Mouse (Mus musculus) mouse embryonic stem cell (cell line): ENCODE measurements around the gene Trrap.

Experiments
- in situ Hi-C, 2 experiments: fragments of 300-500 bp; cut with MboI; formaldehyde crosslinking; loops; 1 replicate in 1 of 2; 3 replicates in 1 of 2; pipeline ENCODE4 v1.14.3; 2019 to 2020; ENCODE audit warnings: low sequenced_read_pairs in 2 of 2, low pct_unique_long_range_greater_than_20kb in 1 of 2, mixed read lengths in 1 of 2; ENCODE audit not compliant: unreplicated experiment in 1 of 2

The Trrap gene

DNA sequence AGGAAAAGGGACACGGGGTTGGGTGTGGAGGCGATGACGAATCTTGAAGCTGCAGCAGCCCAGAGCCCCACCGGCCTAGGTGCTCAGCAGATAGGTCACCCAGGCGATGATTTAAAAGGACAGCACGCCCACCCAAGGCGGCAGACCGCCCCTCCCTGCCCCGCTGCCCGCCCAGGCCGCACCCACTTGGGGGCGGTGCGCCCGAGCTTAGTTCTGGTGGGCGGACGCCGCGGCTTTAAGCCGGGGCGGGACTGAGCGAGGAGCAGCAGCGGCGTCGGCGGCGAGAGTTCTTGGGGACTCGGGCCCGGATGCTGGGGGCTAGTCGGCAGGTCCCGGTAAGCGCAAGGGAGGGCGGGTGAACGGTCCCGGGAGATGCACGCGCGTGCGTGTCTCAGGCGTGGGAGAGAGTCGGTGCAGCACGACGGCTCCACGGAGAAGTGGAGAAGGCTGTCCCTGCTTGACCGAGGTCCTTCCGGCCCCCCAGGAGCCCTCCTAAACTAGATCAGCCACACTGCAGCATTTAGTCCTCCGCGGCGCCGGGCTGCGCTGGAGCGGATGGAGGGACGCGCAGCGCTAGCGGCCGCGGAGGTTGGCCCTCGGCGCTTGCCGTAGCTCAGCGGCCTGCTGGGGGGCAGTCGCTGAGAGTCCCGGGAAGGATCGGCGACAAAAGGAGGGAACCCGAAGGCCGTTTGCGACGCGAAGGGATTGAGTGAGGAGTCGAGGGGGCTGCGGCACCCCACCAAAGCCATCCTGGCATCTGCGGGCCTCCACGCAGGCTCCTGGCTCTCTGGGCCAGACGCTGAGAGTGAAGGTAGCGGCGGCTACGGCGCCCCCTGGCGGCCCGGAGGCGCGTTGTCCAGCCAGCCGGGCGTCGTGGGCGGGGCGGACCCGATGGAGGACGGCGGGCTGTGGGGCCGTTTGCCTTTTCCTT, 644 bp downstream of the Trrap start:
- in situ Hi-C loops = no loop called here

DNA sequence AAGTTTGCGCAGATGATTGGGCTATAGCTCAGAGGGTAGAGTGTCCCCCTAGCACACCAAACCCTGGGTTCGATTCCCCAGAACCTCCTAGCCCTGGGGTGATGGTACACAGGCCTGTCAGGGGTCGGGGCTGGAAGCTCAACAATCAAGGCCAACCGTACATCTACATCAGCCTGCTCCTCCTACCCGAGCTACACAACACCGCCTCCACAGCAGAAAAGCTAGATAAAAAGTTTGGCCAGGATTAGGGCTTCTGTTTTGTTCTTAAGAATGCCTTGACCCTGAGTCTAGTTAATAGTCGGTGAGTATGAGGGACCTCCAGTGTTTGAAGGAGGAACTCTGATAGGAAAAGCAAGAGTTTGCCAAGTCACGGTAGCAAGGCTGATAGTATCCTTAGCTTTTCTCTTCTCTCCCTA, 1.5 kb downstream of the Trrap start:
- in situ Hi-C loops = no loop called here

DNA sequence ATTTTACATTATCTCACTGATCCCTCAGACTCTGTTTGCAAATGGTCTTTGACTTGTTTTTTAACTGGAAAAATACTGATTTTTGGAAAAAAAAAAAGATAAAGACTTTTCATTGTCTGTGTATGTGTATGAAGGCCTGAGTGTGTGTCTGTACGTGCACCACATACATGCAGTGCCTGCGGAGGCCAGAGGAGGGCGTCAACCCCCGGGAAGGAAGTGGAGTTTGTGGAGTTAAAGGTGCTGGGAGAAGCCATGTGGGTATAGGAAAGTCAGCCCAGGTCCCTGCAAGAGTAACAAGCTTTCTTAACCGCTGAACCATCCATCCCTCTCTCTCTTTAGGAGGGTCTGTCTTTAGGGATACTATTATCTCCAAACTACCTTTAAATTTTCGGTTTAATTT, 5.7 kb downstream of the Trrap start:
- in situ Hi-C loops = no loop called here

DNA sequence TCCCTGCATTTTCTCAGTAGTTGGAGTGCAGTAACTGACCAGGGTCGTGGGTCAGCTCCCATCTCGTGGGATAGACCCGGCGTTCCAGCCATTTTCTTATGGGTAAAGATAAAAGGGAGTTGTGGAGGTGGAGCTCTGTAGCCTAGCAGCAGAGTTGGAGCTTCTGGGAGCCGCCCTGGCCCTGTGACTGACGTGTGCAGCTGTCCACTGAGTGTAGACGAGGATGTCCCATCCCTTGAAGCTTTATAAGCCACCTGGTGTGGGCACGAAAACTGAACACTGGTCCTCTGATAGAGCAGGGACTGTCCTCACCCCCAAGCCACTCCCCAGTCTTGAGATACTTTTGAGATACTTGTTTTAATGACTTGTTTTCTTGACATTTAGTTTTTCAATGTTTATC, 13.1 kb downstream of the Trrap start:
- in situ Hi-C loops = no loop called here

DNA sequence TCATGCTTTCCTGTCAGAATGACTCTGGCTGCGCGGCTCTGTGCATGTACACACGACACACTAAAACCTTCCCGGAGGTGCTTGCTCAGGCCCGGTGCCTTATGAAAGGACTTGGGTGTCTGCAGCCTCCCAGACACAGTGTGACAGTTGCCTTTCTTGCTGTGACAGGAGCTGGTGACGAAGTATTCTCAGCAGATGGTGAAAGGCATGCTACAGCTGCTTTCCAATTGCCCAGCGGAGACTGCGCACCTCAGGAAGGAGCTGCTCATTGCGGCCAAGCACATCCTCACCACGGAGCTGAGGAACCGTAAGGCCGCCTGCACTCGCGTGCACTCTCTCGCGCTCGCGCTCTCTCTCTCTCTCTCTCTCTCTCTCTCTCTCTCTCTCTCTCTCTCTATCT, 18.9 kb downstream of the Trrap start:
- in situ Hi-C loops = no loop called here

DNA sequence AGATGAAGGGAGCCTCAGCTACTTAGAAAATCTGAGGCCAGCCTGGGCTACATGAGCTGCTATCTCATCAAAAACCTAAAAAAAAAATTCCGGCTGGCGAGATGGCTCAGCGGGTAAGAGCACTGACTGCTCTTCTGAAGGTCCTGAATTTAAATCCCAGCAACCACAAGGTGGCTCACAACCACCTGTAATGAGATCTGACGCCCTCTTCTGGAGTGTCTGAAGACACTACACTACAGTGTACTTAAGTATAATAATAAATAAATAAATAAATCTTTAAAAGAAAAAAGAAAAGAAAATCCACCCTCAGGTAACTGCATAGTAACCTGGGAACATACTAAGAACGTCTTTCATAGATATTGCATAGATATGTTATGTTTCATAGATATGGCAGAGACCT, 25.8 kb downstream of the Trrap start:
- in situ Hi-C loops = no loop called here

DNA sequence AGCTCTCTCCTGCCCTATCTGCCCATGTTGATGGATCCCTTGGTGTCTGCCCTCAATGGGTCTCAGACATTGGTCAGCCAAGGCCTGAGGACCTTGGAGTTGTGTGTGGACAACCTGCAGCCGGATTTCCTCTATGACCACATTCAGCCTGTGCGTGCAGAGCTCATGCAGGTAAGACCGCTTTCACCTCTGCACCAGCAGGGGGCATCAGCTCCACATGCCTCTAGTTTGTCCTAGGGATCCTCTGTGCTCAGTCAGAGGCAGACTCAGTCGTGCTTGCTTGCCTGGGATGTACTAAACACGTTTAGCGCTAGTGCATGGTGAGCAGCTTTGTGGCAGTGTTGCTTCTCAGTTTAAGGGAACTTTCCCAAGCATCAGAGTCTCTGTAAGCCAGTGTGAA, 27.2 kb downstream of the Trrap start:
- in situ Hi-C loops = no loop called here

DNA sequence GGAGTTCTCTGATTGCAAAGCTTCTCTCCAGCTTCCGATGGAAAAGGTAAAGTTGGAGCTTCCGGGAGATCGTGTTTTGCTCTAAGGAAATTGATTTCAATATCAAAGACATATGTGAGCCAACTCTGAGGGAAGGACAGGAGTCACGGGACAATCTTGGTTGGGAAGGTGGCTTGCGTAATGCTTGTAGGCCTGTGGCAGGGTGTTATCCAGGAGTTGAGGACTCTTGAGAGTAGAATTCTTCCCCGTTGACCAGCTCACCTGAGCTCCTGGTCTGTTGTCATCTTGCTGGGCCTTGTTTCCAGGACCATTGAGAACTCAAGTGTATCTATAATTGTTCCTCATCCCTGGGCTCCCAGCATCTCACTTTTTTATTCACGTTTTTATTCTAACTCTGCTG, 29.6 kb downstream of the Trrap start:
- in situ Hi-C loops = no loop called here

DNA sequence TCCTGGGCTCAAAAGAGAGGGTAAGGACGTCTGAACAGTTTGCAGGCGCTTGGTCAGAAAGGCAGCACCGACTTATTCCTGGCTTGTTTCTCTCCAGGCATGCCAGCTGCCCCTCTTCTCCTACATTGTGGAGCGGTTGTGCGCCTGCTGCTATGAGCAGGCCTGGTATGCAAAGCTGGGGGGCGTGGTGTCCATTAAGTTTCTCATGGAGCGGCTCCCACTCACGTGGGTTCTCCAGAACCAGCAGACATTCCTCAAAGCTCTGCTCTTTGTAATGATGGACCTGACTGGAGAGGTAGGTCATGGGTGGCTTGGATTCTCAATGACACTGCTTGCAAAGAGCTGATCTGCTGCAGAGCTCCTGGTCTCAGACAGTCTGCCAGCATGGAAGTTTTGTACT, 35.5 kb downstream of the Trrap start:
- in situ Hi-C loops = no loop called here

DNA sequence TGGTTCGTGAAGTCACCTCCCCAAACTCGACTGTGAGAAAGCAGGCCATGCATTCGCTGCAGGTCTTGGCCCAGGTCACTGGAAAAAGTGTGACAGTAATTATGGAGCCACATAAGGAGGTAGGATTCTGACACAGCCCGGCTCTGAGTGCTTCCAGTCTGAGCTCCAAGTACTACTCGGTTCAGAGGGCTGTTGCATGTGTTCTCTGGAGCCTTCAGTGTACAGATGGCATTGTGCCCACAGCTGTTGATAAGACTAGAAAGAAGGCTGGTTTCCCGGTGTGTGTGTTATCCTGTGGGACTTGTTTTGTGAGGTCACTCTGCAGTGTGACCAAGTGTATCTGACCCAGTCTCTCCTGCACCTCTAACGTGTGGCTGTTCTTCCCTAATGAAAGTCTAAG, 36.6 kb downstream of the Trrap start:
- in situ Hi-C loops = no loop called here

DNA sequence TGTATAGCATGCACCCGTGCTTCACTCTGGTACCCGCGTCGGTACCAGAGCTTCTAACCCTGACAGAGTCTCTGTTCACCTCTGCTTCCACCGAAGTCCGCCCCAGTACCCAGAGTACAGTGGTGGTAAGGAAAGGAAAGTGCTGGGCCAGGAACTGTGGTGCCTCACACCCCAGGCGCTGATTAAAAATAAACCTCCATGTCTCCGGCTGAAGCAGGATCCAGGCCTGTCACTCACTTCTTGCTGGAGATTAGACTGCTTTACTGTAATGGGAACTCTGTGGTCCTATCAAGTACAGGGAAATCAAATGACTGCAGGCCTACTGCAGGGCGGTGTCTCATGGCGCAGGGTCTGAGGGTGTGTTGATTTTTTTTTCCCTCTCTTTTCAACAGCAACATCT, 39.4 kb downstream of the Trrap start:
- in situ Hi-C loops = no loop called here

DNA sequence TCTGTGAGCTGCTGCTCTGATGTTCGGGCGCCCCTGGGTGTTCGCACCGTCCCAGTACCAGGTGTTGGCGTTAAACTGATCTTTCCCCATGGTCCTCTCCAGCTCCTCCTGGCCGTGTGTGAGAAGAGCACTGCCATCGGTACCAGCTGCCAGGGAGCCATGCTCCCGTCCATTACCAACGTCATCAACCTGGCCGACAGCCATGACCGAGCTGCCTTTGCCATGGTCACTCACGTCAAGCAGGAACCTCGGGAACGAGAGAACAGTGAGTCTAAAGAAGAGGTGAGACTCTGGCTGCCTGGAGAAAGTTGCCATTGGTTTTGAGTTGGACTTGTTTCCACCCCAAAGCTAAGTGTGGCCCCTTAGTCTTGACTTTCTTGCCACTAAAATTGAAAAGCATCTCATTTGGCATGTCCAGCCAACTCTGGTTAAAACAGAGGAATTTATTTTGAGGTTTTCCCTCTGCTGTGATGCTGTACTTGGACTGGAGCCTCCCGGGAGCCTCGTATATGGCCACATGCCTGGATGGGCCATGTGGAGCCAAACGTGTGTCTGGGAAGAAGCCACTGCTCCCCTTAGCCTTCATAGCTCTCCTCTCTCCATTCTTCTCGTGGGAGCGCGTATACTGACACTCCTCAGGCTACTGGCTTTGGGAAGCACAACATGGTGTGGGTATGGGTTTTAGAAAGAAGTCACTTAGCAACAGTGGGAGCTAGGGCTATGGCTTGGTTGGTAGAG, 61.0 kb downstream of the Trrap start:
- in situ Hi-C loops = no loop called here

DNA sequence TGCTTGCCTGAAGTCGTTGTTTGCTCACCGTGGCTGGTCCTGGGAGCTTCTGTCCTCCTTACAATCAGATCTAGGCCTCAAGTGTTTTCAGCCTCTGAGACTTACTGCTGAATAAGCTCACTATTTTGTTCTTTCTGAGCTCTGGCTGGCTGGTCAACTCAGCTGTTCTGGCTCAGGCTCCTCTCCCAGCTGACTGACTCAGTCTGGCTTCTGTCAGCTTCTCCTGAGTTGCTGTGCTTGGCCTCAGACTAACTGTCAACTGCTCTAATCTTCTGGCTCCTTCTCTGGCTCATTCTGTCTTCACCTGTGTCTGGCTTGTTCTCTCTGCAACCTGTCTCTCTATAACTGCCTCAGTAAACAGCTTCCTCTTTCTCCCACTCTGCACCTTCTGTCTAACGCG, 62.1 kb downstream of the Trrap start:
- in situ Hi-C loops = no loop called here

DNA sequence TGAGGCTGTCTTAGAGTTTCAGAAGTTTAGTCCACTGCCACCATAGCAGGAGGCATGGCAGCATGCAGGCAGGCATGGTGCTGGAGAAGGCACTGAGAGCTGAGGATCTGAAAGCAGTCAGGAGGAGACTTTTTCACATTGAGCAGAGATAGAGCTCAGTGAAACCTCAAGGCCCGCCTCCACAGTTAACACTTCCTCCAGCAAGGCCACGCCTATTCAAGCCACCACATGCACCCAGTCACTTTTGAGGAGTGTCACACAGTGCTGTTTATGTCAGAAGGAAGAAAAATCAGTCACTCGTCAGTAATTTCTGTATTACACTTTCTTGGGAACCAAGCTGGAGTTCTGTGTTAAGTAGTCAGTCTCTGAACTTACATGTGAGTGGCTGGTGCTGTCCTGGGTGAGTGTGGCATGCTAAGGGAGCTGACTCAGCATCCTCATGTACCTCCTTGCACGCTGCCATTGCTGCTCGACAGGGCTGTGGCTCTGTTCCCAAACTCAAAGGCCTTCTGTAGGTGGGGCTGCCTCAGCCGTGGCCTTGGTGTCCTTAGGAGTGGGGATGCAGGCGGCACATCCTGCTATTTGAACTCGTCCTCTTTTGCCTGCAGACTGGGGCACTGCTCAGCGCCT, 64.4 kb downstream of the Trrap start:
- in situ Hi-C loops = no loop called here

DNA sequence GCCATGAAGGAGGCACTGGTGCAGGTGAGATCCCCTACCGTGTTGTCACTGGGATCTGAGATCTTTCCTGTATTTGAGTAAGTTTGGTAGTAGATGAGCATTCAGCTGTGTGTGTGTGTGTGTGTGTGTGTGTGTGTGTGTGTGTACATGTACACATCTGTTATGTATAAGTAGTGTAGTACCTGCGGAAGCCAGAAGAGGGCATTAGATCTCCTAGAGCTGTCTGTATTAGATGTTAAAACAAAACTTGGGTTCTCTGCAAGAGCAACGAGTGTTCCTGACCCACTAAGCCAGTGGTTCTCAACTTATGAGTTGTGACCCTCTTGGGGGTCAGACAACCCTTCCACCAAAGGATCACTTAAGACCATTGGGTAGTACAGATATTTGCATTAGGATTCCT, 68.6 kb downstream of the Trrap start:
- in situ Hi-C loops = no loop called here

DNA sequence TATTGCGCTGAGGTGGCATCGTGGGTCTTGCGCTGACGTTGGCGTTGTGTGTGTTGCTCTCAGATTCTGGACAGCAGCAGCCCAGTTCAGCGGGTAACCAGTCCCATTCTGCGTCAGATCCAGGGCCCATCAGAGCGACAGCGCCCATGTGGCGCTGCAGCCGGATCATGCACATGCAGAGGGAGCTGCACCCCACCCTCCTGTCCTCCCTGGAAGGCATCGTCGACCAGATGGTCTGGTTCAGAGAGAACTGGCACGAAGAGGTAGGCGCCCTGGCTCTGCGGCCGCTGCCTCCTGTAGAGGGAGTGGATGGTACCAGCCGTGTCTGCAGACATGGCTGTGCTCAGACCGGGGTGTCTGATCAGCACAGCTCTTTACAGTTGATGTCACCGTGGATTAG, 77.8 kb downstream of the Trrap start:
- in situ Hi-C loops = no loop called here

DNA sequence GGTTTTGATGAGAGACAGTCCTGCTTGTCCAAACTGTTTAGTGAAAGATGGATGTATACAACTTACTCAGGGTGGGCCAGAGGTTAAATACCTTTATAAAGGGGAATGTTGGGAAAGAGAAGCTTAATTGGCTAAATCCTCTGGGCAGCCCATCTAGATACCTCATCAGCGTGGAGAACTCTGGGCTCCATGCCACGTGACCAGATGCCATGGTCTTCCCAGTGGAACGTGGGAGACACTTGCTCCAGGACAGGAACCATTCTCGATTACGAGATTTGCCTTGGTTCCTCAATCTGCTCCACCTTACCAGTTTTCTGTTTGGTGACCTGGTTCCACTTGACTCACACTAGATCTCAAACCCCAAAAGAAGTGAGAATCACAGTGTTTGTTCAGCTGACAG, 81.2 kb downstream of the Trrap start:
- in situ Hi-C loops = no loop called here

DNA sequence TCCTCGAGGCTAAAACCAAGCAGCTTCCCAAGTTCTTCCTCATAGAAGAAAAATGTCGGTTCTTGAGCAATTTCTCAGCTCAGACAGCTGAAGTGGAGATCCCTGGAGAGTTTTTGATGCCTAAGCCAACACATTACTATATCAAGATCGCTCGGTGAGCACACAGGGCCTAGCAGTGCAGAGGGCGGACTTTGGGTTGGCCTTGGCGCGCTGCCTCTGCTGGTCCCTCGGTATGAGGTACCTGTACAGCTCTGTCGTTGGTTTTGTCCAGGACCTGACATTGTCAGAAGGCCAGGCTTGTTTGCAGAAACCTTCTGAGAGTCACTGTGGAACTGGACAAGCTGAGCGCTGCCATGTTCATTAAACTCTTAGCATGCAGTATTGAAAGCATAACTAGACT, 82.4 kb downstream of the Trrap start:
- in situ Hi-C loops = loop anchor here in 1 of 2 experiments (10.0 kb wide), 1 partner anchor 135 kb away; no protein-coding TSS in a partner anchor

DNA sequence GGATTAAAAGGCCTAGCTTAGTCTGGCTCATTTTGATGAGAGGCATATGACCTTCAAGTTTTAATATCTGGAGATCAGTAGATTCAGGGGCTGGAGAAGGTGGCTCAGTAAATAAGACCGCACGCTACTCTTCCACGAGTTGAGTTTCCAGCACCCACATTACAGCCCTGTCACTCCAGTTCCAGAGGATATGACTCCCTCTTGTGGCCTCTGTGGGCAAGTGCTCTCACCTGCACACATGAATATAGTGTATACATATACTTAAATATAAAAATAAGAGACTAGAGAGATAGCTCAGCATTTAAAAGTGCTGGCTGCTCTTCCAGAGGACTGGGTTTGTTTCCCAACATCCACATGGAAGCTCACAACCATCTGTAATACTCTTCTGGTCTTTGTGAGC, 84.3 kb downstream of the Trrap start:
- in situ Hi-C loops = loop anchor here in 1 of 2 experiments (10.0 kb wide), 1 partner anchor 133 kb away; no protein-coding TSS in a partner anchor
